Mouse (Mus musculus) brain, embryonic 14.5 days (tissue): ENCODE measurements around the gene Igdcc3.

ENCODE experiments used
- CTCF ChIP-seq: fragments of 200-500 bp; IDR thresholded peaks from 2 replicates; pipeline ENCODE4 v1.5.1; 2012; ENCODE audit warnings: inconsistent platforms, mild to moderate bottlenecking, moderate library complexity, borderline replicate concordance; ENCODE audit not compliant: insufficient read depth, insufficient read length; ENCODE audit errors: extremely low read depth
- POLR2A ChIP-seq: fragments of 200-500 bp; IDR thresholded peaks from 2 replicates; pipeline ENCODE4 v1.6.1; 2012; ENCODE audit warnings: mild to moderate bottlenecking, inconsistent platforms, borderline replicate concordance; ENCODE audit not compliant: poor library complexity, insufficient read depth, insufficient read length, severe bottlenecking; ENCODE audit errors: extremely low read depth

GRCm38 (mm10) chr9:65162711-65163639 lies 22.0 kb downstream of the Igdcc3 start:
- TF ChIP-seq POLR2A (0 out of 2 replicates have a peak, but pooled peaks have one; percentile 23), CTCF (no peak)
